Mouse (Mus musculus): ENCODE measurements at regions not wholly inside any gene's neighbourhood (a gene's known extent, or its start where the extent isn't known, plus 50 kb on each side); places are given as distances from the start of the nearest gene placed in this dataset.
A peak's percentile ranks its signal among the peaks of the same experiment; 100 is the strongest.

DNA sequence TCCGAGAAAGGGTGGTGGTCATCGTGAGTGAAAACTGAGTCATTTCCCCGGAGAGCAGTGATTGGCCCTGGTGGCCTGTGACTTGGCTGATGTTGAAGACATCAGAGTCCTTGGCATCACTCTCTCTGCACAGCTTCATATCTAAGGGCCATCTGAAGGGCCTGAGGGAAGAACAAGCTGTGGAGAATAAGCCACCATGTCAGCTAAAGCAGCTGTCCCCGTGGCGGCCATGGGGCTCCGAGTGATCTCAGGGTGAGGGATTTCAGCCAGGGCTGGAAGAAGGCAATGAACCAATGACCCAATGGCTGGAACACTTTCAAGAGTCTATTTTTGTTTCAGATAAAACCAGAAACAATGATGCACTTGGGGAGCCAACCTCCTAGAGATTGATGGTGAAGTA, 62.2 kb downstream of the Ttc32 start:
- DNase-seq: peak; percentile 23 to 58

- no peak for DNase-seq
Measured at GRCm38 (mm10) chr12:9095061-9095460, 65.3 kb downstream of the Ttc32 start.

DNA sequence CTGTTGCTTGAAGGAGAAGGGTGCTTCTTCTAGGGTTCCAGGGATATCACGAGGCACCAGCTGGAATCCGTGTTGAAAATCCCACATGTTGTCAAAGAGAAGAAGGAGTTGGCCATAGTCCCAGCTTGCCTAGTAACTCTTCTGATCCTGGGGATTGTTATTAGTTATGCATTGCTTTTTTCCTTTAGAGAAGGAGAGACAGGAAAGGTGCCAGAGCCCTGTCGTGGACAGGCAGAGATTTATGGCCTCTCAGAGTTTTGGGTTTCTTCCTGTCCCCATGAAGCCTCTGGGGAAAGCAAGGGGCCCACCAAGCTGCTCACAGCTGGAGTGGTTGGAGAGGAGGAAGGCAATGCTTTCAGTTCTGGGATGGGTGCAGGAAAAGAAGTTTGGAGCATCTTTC, 76.6 kb downstream of the Ttc32 start:
- peak in 1 of 2 experiments; percentile 11 for DNase-seq

GRCm38 (mm10) chr12:9109806-9110205, 80.0 kb downstream of the Ttc32 start:
- no peak for DNase-seq

- no peak for DNase-seq
Measured at GRCm38 (mm10) chr12:9112161-9112674, 82.4 kb downstream of the Ttc32 start.

- DNase-seq: no peak
Measured at GRCm38 (mm10) chr12:9113652-9114051, 83.9 kb downstream of the Ttc32 start.

GRCm38 (mm10) chr12:9114061-9114460, 84.3 kb downstream of the Ttc32 start:
- DNase-seq: no peak

GRCm38 (mm10) chr12:9118576-9118975, 88.8 kb downstream of the Ttc32 start:
- no peak for DNase-seq

GRCm38 (mm10) chr12:9127931-9128550, 98.2 kb downstream of the Ttc32 start:
- DNase-seq: no peak

- DNase-seq: peak in 1 of 2 experiments; percentile 7
Measured at GRCm38 (mm10) chr12:9128581-9129275, 98.9 kb downstream of the Ttc32 start.

DNA sequence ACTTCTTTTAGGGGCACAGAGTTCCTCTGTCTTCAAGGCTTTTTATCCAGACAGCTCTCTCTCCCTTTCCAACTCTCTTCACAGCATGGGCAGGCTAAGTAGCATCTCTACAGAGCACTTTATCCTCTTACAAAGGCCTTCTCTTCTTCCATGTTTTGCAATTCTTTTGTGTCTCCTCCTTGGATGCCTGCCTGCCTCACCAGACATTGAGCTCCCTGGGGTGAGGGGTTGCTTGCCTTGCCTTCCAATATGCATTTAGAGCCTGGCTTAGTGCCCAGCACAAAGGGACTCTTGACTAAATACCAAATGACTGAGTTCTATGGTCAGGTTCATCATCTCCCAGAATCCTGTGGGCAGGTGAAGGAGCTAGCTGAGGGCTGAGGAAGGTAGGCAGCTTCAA, 102.8 kb downstream of the Ttc32 start:
- DNase-seq: no peak

DNA sequence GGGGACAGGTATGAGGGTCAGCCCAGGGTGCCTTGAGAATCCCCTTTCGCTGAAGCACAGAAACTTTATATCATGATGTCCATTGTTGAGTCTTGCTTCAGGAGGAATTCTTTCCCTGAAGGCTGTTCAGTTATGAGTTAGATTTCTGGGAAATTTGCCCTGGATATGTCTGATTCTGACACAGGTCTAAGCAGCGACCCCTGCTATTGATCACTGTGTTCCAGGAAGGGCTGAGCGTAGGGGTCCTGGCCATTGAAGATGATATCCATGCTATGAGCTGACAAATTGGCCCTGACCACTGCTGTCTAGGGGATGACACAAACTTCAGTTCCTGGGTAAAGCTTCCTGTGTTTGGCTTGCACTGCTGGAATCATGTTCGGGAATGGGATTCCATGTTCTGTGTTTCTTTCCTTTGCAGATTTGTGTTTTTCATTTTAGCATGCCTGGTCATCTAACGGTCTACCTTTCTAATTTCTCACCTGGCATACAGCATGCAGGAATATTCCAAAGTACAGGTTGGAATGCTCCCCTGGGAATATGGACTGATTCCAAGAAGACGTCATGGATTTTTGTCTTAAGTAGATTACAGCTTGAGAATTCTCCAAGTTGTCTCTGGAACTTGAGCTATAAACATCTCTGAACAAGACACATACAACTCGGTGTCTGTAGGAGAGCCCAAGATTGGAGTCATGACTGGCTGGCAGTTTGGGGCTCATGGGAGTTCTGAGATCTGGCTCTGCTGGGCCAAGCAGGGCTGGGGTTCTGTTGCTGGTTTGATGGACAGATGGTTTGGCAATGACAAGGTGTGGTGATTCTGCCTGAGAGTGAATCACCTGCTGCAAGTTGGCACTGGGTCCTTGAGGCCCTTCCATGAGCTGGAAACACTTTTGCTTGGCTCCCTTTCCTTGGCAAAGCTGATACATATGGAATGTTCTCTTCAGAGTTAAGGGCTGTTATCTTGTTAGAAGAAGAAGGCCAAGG, 104.4 kb downstream of the Ttc32 start:
- DNase-seq: no peak

DNA sequence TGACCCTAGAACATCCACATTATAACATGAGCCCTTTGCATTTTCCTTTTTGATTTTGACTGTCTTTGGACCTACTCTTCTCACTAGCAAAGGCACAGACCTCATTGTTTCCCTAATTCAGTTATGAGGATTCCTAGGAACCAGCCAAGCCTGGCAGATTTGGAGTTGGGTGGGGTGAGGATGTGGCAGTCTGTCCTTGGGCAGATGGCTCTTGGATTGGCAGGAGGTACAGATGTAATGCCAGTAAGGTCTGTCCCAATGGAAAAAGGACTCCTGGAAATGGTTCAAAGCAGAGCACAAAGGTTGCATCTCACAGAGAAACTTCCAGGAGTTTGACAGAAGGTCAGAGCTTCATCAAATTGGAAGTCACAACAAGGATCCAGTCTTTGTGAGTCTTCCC, 121.2 kb downstream of the Ttc32 start:
- DNase-seq: no peak

DNA sequence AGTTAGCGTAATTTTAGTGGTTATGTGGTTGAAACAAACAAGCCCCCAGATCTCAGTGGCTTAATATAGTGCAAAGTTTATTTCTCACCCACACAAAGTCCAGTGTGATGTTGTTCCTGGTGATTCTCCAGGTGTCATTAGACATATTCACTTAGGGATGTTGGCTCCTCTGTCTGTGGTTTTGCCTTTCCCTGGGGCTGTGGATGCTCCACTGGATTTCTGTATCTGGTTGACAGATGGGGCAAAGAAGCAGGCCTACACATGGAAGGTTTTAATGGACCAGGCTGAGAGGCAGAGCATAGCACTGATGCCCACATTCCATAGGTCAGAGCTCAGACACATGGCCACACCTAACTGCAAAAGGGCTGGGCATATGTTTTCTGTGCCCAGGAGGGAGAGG, 121.6 kb downstream of the Ttc32 start:
- DNase-seq: no peak

- DNase-seq: no peak
Measured at GRCm38 (mm10) chr12:9154491-9154890, 124.7 kb downstream of the Ttc32 start.

- no peak for DNase-seq
Measured at GRCm38 (mm10) chr12:9156794-9157193, 127.0 kb downstream of the Ttc32 start.

- no peak for DNase-seq
Measured at GRCm38 (mm10) chr12:9158751-9159150, 129.0 kb downstream of the Ttc32 start.

GRCm38 (mm10) chr12:9165367-9165940, 135.7 kb downstream of the Ttc32 start:
- peak in 1 of 2 experiments; percentile 43 for DNase-seq

DNA sequence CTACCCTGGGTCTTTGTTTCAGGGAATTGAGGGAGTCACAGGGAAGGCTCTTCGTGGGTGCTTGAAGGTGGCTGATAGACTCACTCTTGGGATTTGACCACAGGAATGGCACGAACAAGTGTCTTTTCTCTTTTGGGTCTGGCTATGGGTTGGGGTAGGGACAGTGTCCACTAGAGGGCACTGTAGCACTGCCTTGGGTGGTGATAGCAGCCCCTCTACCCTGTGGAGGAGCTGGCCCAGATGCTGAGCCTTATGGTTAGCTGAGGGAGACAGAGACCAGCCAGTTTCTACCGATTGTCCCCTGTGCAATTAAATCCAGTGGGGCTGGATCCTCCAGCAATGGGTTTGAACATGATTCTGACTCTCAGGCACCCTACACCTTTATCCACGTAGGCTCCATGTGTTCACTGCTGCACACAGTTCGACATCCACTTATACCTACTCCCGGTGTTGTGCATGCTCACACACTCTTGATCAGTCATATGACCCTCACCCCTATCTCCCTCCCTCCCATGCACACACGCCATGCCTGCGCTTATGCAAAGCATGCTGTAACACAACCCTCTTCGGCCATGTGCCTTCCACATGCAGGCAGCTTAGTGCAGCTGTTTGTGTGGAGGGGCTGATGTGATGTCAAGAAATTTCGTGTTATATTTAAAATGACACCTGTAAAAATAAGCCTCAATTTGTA, 136.6 kb downstream of the Ttc32 start:
- DNase-seq: peak; percentile 46 to 58

DNA sequence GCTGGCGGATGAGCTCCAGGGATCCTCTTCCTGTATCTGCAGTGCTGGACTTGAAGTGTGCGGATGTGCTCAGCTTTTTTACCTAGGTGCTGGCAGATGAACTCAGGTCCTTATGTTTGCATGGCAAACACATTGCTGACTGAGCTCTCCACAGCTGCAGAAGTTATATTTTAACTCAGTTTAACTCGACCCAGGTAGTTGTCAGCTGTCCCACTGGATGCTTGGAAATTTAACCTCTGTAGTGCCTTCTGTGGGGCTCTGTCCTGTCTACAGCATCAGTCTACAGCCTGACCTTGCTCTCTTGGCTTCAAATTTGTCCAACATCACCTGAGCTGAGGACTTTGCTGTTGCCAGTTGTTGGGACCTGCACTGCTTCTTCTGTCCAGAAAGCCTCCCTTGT, 139.2 kb downstream of the Ttc32 start:
- DNase-seq: peak in 1 of 2 experiments; percentile 6

DNA sequence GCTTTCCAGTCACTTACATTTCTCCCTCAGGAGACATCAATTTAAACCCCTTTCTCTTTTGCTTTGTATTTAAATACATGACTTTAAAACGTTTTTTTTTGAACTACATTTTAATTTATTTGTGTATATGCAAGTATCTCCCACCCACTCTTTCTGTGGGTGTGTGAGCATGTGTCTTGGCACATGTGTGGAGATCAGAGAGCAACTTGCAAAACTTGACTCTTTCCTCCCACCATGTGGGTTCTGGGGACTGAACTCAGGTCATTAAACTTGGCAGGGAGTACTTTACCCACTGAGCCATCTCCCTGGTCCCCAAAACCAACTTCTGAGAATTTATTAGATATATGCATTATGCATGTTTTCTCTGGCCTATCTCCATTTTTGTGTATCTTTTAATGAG, 143.9 kb downstream of the Ttc32 start:
- no peak for DNase-seq

DNA sequence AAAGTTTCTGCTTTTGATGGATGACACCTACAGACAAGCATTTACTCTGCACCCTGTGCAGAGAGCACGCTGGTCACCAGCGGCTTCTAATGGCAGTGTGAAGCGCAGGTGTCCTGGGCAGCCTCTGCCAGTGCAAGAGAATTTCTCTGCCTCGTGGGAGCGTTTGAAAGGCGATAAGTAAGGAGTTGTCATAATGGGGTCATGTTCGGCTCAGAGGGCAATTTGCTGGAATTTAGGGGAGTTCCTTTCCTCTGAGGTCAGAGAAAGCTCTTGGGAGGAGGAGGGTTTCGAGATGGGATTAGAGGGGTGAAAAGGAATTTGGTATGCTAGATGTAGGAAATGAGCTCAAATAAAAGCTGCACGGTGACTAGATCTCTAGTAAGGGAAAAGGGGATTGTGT, 144.5 kb downstream of the Ttc32 start:
- no peak for DNase-seq

Measured in kidney, postnatal 25 days (tissue).